Mouse (Mus musculus) frontal cortex, postnatal 36 days (tissue): ENCODE results near the gene Krt75.
"Not testable (repeated sequence)": the region's sequence is repeated elsewhere in the genome, so short reads cannot be mapped to it uniquely, and the experiment has no call there.

Experiments used
- DNase-seq, 2 experiments: peaks; one replicate each; pipeline ENCODE4 v3.0.0; 2022; ENCODE audit warnings: low spot score in 2 of 2

Gene Krt75

GRCm38 (mm10) chr15:101517161-101517560, 56.5 kb downstream of the Krt75 start, which contains the start of gene Gm49425:
Gene Gm49425, minus strand, starts transcription at chr15:101517261.
- DNase-seq = not testable (repeated sequence)
